Mouse (Mus musculus) mouse trophoblast stem cell (cell line): ENCODE data around the gene Myrip.

ENCODE experiments used
- in situ Hi-C, 2 experiments: fragments of 300-500 bp; cut with MseI, MboI; formaldehyde crosslinking; loops; 2 replicates in 1 of 2; 3 replicates in 1 of 2; pipeline ENCODE4 v1.15.1; 2025

Gene Myrip

DNA sequence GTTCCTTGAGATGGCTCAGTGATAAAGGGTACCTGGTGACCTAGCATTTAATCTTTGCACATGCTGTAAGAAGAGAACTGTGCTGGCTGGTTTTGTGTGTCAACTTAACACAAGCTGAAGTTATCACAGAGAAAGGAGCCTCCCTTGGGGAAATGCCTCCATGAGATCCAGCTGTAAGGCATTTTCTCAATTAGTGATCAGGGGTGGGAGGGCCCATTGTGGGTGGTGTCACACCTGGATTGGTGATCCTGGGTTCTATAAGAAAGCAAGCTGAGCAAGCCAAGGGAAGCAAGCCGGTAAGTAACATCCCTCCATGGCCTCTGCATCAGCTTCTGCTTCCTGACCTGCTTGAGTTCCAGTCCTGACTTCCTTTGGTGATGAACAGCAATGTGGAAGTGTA is at the start of gene Myrip:
Gene Myrip, plus strand, starts transcription at position 301 of the 400 bp plus-strand sequence.
- in situ Hi-C loops, result loop anchor here in 1 of 2 experiments (10.0 kb wide), 1 partner anchor 74 kb away; no protein-coding TSS in a partner anchor

DNA sequence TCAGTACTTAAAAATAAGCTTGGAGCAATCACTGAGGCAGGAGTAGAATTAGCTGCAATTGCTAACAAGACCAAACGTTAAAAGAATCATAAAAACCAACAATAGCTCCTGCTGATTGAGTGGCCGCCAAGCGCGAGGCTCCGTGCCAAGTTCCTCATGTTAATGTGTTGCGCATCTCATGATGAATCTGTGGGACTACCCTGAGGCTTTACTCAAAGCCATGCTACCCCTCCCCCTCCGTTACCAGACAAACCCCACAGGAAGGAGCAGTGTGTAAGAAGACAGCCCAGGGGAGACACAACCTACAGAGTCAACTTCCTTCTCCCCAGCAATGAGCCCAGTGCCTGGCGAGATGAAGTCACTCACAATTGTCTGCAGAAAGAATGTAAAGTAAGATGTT is 41.5 kb upstream of the Myrip start:
- in situ Hi-C loops, result no loop called here

DNA sequence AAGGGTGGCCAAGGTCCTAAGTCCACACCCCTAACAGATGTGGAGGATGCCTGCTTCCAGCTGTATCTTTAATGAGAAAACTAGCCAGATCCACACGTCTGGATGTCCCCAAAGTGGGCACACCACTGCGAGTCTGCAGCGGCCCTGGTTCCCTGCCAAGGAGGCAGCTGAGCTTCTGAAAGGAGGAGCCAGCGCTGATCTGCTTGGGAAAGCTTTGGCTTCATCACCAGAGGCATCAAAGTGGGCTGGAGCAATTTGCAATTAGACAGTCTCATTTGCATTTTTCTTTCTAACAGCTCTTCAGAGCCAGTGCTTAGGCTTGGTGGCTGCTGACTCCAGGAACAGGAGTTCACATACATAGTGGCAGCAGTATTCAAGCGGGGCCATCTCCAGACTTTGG is 37.3 kb upstream of the Myrip start:
- in situ Hi-C loops, result no loop called here

DNA sequence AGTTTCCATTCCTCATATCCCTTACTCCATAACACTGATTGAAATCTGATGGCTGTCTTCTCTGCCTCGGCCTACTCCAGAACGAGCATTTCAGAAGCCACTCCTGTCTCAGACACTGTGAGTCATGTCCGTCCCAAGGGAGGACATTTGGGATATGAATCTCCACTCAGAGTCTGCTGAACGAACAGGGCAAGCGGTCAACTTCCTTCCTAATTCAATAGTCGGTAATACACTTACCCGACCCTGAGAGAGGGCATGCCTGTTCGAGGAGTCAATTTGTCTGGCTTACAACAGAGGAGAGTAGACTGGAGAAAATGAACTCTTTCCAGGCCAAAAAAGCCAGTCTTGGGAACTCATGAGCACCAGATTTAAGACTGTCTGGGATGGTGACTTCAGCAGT is 28.2 kb upstream of the Myrip start:
- in situ Hi-C loops, result no loop called here

DNA sequence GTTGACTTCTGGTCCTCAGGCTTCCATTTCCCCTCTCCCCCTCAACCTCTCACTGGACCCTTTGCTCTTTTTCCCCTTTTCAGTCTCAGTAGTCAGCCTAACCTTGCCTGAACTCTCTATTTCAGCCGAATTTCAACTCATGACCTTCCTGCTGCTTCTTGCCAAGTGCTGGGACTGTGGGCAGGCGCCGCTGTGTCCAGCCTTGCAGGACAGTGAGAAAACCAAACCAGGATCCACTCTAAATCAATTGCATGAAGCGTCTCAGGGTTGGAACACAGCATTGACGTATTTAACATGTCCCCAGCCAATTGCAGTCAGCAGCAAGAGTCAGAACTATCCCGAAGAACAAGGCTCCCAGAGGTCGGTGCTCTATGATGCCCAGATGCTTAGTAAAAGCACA is 26.1 kb upstream of the Myrip start:
- in situ Hi-C loops, result no loop called here

DNA sequence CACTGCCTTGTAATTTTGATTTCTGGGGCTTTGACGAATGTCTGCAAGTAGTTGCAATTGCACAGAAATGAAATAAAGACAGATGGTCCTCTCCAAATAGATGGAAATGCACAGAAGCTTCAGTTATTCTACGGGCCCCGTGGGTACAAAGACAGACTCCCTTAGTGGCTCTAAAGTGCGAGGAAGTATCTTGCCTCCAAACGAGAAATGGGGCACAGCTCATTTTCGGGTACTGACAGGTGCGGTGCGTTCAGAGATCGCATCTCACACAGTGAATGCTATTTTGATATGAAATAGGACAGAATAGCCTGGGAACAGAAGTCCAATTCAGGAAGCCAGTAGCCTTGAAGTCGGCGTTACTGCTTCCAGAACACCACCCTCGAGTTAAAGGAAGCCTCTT is 20.2 kb upstream of the Myrip start:
- in situ Hi-C loops, result no loop called here

DNA sequence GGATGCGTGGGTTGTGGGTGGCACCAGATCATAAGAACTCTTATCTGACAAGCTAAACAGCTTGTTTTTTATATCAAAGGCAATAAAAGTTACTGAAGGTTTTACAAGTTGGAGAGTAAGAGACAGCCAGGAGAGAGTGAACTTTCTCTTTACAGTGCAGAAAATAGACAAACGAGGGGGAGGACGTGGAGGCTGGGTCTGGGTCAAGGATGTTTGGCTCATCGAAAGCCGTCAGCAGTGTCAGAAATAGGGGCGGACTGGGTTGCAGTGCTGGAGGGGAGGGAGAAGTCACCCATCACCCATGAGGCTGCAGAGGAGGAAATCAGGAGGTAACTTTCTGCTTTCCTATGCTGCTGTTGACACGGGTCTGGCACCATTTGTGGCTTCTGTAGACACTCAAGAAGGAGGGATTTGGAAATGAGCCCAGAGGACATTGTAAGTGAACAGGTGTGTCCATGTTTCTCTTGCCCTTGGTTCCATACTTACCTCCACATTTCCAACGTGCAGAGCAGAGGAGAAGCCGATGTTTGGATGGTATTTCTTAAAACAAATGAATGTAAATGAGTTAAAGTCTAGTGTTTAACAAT is 18.8 kb upstream of the Myrip start:
- in situ Hi-C loops, result no loop called here

DNA sequence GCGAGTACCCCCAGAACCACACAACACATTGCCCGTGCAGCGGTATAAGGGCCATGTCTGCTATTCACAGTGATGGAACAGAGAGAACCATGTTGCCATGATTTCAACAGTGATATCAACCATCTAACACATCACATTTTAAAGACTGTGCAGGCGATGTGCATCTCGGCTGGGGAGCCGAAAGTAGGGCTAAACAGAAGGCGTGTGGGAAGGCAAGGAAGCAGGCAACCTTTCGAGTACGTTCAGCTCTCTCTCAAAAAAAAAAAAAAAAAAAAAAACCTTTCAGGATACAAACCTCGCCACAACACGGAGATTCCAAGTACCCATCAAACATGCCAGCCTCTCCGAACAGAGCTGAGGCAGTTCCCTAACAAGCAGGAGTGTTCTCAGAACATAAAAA is 17.8 kb upstream of the Myrip start:
- in situ Hi-C loops, result no loop called here

DNA sequence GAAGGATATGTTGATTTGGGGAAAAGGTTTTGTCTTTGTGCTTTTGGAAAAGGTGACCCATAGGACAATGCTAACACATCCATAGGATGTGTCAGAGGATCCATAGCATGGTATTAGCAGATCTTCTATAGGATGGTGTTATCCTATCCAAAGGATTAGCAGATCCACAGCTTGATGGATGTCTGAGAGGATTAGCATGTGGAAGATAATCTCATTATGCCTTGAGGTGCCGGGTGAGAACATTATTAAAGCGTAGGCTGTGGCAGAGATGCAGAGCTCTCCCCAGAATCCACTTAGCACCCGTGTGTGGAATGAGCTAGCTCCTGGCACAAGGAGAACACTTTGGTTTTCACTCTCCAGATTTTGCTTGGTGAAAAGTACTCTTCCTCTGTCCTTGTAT is 13.3 kb upstream of the Myrip start:
- in situ Hi-C loops, result no loop called here

DNA sequence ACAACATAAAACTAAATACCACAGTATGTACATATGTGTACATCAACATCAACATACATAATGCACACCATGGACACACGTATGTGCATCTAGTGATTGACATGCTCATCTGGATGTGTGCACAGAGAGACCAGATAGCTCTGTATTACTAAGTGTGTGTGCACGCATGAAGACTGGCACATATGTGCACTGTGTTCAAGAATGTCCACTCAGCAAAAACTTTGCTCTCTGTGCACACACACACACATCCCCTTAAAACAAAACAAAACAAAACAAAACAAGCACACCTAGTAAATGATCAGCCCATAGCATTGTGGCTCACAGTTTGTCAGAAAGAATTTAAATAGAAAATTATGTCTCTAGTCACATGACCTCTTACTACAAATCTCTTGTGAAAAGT is 10.9 kb upstream of the Myrip start:
- in situ Hi-C loops, result loop anchor here in 1 of 2 experiments (5.0 kb wide), 1 partner anchor 82 kb away; no protein-coding TSS in a partner anchor

DNA sequence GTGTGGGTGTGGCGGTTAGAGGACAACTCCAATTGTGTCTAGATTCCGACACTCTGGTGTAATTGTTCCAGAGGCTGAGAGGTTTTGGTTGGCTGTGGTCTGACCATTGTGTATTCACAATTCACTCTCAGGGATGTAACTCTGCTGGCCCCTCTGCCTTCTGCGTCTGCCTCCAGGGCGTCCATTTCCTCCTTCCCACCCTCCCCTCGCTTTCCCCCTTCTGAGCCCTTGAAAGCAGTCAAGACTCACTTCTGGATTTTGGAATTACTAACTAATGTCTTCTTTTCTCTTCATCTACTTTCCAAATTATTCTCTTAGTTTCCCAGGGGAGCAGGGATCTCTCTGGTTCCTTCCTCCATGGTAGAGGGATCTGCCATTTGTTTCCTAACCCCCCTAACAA is 8.8 kb upstream of the Myrip start:
- in situ Hi-C loops, result loop anchor here in 1 of 2 experiments (5.0 kb wide), 1 partner anchor 80 kb away; no protein-coding TSS in a partner anchor

DNA sequence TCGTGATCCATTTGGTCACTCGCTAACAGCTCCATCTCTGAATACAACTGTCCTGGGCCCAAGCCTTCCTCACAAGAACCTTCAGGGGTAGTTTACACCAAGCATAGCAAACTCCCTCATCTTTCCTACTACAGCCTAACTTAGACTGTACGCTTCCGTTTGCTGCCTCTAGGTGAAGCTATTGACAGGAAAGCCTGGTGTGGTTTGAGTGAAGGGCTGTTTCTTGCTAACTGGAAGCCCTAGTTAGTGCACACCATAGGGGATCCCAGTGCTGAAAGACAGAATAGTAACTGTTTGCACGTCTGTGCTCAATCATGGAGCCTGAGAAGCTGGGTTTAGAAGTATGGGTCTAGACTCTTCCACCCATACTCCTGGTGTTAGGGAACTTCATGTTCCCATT is 5.8 kb upstream of the Myrip start:
- in situ Hi-C loops, result no loop called here

DNA sequence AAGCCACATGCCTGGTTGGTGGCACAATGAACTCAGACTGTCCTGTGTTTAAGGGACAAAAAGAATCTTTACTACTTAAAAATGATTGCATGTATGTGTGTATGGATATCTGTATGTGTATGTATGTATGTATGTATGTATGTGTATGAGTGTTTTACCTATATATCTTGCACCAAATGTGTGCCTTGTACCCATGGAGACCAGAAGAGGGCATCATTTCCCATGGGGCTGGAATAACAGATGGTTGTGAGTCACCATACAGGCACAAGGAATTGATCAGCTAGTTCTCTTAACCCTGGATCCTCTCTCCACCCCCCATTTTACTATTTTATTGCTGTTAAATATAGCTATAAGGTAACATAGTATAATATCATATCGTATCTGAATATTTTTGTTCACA is 4.4 kb upstream of the Myrip start:
- in situ Hi-C loops, result no loop called here

DNA sequence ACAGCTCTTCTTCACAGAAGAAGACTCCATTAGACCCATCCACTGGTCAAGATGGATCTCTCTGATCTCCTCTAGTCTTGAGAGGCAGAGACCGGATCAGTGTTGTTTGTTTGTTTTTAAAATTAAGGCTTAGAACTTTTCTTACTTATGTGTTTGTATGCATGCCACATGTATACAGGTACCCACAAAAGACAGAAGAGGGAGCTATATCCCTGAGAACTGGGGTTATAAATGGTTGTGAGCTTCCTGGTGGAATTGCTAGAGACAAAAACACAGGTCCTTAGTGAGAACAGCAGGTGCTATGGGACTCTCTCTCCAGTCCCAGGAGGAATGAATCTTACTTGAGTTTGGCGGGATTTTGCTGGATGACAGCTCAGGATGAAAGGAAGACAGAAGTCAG is 1.9 kb upstream of the Myrip start:
- in situ Hi-C loops, result no loop called here

DNA sequence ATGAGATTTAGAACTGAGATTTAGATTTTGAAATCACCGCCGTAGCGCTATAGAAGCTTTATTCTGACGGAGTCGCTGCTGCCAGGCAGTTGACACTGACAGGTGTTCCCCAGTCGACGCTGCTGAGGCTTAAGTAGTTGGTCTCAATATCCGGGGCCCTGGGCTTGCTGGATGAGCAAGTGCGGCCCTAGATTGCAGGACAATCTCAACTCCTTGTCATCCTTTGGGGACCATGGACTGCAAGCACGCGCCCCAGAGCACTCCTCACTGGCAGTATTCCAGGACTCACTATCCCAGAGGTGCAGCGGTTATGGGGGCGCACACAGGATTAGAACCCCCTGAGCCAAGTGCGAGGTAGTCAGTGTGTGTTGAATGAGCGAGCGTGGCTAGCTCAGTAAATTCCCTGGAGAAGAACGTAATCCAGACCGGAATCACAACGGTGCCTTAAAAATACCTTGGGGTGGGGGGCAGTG is 1.7 kb downstream of the Myrip start:
- in situ Hi-C loops, result loop anchor here in 1 of 2 experiments (10.0 kb wide), 1 partner anchor 72 kb away; no protein-coding TSS in a partner anchor

DNA sequence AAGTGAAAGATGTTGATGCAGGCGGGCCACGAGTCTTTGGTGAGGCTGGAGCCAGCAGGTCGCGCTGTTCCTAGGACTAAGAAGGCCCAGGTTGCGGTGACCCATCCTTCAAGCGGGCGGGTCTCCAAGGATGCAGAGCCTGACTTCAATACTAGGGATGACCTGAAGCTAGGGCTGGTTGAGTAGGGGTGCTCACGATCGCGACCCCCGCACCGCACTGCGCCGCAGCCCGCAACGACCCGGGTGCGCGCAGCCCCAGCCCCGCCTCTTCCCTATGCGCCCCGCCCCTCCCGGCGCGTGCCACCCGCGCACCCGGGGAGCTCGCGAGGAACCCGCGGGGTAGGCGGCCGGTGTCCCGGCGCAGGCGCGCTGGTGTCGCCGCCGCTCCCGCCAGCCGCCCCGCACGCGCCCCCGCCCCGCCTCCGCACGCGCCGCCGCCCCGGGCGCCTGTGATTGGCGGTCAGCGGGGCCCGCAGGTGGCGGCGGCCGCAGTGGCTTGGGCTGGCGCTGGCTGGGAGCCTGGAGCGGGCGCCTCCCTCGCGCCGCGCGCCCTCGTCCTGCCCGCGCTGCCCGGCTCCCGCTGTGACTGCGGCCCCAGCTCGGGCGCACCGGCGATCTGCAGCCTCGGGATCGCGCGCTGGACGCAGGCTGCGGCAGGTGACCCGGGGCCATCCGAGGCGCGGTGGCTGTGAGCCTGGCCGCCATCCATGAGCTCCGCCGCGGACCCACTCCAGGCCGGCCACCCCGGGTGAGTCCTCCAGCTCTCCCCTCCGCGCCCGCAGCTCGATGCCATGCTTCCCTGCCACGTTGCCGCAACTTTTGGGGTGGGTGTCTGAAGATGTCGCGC is 2.4 kb downstream of the Myrip start:
- in situ Hi-C loops, result loop anchor here in 1 of 2 experiments (10.0 kb wide), 1 partner anchor 71 kb away; no protein-coding TSS in a partner anchor

DNA sequence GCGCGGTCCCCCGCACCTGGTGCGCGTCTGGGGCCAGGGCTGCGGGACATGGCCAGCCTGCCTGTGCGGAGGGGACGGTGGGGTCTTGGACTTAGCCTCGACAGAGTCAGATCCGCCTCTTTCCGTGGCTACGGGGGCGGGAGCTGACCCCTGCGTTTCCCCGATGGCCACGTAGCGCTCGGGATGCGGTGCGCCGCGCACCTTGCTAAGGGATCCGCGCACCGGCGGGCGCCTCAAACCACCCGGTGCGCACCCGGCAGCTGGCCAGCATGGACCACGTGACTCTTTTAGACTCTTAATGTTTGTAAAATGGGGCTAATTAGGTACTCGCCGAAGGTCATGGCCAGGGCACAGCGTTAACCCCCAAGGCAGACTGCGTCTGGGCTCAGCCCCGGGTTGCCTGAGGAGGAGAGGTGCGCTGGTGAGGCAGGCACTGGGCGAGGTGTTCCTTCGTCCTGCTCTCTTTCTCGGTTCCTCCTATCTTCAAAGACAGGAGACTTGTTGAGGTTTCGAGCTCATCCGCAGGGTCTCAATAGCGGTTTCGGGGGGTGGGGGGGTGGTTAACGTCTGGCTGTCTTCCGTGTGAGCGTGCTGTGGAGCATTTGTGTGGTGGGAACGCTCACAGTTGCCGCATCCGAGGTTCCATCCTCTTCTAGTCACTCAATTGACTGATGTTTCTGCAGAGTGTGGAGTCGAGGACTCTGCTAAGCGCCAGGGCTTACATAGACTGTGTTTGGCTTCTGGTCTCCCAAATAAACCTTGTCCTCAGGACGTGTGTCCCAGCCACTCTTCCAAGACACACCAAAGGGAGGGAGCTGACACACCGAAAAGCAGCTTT is 3.2 kb downstream of the Myrip start:
- in situ Hi-C loops, result loop anchor here in 1 of 2 experiments (10.0 kb wide), 1 partner anchor 70 kb away; no protein-coding TSS in a partner anchor

DNA sequence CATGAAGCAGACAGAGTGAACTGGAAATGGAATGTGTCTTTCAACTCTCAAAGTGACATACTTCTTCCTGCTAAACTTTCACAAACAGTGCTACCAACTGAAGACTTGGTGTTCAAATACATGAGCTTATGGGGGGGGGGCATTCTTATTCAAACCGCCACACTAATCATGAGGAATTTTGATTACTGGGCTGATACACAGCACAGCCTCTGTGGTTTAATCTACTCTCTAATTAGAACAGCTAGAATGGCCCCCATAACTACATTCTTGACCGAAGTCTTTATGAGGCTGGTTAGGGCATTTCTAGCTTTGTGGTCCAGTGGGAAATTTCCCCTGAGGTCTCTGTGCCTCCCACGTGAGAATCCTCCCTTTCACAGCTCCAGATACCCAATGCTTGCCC is 13.9 kb downstream of the Myrip start:
- in situ Hi-C loops, result no loop called here

DNA sequence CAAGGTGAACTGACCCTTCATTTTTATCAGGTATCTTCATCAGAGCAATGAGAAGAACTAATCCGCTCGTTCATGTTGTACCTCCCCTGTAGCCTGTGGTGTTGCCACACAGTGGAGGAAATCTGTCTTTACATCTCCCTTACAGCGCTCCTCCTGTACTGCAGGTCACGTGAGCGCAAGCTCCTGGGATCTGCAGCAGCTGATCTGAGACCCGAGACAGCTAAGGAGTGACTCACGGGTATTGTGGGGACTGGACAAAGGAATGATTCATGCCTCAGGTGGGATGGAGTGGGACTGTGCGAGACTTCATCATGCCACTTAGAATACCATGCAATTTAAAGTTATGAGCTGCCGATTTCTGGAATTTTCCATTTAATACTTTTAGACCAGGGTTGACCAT is 17.8 kb downstream of the Myrip start:
- in situ Hi-C loops, result no loop called here

DNA sequence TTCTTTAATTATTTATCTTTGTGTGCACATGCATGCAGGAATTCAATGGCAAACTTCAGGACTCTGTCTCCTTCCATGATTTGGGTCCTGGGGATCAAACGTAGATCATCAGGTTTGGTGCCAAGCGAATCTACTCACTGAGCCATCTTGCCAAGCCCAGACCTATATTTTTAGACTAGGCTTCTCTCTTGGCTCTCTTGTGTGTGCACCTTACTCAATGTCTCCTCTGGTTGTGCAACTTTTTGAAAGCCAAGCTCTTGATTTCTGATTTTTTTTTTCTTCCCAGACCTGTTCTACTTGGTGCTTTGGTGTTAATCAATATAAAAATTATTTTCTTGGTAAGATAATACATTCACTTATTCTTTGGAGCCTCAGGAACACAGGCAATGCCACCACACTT is 19.3 kb downstream of the Myrip start:
- in situ Hi-C loops, result no loop called here

DNA sequence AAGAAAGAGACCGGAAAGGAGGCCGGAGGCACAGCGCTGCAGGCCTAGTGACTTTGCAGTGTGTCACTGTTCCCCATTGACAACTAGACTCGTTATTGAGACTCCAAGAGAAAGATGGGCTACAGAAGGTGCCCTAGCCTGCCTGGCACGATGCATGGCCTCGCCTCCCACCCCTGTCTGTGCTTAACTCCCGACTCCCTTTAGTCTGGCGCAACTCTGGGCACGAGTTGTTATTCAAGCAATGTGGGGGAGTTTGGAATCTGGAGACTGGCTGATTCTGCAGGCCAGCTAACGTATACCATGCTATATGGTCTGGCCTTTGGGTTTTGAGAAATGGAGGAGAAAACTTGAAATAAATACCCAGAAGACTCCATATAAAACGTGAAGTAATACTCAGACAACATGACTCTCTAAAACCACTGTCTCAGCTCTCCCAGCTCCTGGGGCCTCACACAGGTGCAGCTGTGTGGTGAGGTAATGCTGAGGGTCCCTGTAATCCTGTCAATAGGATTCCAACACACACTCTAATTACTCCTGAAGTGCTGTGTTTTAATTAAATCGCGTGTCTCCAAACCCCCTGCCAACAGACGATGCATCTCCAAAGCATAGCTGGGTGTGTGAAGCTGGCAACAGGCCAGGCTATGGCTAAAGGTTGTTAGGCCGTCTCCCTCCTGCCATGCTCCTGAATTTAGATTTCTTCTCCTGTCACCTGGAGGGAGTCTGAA is 21.6 kb downstream of the Myrip start:
- in situ Hi-C loops, result no loop called here
